Mouse (Mus musculus) hematopoietic stem cell, adult 5-6 weeks (primary cell): ENCODE results near the gene Gm49354. TPM values are rescaled to one million over a fixed set of nuclear protein-coding genes. Genes with fewer than 3 reads are reported as not detected.
"Not testable (repeated sequence)": the region's sequence is repeated elsewhere in the genome, so short reads cannot be mapped to it uniquely, and the experiment has no call there.

Experiments
- ATAC-seq, 2 experiments: fragments of 125-278 bp in 1 of 2; replicated peaks in 1 of 2; 2 replicates each; pipeline ENCODE4 v1.8.0; 2016 to 2017; ENCODE audit warnings: inconsistent platforms in 2 of 2, mild to moderate bottlenecking in 2 of 2, moderate number of reproducible peaks in 2 of 2, low read depth in 1 of 2, moderate TSS enrichment in 1 of 2; ENCODE audit not compliant: low FRiP score in 2 of 2, poor library complexity in 2 of 2, severe bottlenecking in 2 of 2, insufficient read depth in 1 of 2, low TSS enrichment in 1 of 2
- total RNA-seq: library from RNA; stranded (forward); fragments of 172-1452, 232-1000 nt; gene quantifications from 2 replicates; pipeline ENCODE4 v1.2.3, GENCODE M21; 2017

The Gm49354 gene
- total RNA-seq, 1 experiment from 2014 or later, result 18.4 TPM

DNA sequence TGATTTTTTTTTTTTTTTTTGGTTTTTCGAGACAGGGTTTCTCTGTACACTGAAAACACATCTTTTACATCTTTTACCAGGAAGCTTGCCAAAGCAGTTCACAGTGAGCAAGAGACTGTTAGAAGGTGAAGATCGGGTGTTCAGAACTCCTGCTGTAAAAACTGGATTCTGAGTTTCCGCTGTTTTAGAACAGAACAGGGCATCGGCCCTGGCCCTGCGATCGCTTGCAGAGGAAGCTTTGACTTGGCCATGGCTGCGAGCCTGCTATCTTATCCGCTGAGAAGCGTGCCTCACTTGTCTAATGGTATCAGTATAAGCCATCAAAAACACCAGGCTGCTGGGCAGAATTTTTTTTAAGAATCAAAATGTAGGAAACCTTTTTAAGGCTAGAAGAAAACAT is 11.2 kb downstream of the Gm49354 start:
- no peak for ATAC-seq

- ATAC-seq, result peak; percentile 71 to 81
Observed at GRCm38 (mm10) chr13:59770164-59770562, 11.9 kb downstream of the Gm49354 start.

DNA sequence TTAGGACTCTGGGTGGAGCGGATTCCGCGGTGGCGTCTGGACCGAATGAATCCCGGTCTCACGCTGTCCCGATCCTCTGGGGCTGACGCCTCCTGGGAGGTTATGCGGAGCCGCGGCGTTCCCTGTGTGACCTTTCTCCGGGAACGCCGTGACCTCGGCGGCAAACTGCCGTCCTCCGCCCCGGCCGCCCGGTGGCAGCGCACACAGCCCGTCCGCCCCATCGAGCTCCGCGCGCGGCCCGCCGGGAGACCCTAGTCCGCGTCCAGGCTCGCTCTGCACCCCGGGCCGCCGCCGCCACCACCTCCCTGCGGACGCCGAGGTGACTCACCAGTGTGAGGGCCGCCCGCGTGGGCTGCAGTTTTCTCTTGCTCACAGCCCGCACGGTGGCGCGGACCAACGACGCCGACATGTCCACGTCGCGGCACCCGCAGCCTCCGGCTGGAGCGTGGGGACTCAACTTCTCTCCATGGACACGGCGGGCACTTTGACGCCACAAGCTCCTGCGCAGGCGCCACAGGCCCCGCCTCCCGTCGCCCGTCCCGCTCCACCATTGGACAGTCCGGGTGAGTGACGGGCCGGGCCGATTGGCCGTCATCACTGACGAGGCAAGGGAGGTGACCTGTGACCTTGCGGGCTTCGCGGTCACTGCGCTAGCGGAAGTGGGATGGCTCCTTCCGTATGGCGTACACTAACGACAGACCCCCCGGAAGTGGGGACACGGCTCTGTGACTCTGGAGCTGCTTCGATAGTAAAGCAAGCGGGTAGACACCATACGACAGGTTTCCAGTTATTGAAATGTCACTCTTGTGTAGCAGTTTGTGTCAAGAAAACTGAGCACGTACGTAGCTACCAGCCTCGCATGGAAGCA is 12.5 kb downstream of the Gm49354 start, which contains the start of gene Isca1:
Isca1 (minus strand) TSS at position 515 of the 868 bp plus-strand sequence.
- ATAC-seq, result peak; percentile 85 to 89

DNA sequence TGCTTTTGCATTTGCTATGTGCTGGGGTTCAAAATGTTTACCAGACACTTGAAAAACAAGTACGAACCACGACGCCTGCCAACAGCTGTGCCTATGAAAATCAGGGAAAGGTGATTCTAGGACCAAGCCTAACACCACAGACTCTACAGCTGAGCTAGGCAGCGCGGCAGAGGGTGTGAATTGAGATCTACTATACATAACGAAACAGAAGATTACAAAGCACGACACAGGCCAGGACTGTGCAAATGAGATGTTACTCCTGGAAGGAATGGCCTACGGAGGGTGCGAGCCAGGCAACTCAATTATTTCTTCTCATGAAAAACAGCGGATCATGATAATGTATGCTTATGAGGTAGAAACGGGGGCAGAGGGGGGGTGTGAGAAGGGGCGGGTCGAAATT is 13.5 kb downstream of the Gm49354 start:
- ATAC-seq, result no peak

DNA sequence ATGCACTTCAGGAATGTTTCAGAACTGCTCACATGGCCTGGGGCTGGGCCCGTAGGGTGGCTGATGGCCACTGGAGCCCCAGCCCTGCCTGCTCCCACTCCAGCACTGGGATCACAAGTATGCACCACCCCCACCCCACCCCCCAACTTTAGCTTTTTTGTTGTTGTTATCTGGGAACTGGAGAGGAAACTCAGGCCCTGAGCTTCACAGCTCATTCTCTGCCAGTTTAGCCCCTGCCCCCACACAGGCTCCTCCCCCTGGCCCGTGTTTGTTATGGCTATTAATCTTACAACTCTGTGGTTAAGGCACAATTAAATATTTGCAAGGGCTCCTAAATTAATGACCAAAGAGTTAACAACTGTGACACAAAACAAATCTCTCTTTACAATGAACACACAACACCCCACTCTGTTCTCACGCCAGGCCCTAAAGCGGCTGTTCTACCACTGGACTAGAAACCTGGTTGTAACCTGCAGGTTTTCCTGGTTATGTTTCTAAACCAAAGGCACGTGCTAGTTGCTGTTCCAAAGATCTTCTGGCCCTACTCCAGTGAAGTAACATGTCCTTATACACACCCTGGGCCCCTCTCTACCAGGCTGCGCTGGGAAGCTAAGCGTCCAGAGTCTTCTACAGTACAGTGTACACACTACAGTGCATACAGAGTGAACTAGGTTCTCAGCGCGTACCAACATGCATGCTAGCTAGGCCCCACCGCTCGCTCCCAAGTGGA is 15.1 kb downstream of the Gm49354 start:
- ATAC-seq, result no peak

GRCm38 (mm10) chr13:59762791-59763190 is 19.3 kb downstream of the Gm49354 start:
- no peak for ATAC-seq

- ATAC-seq, result no peak
Observed at GRCm38 (mm10) chr13:59756906-59757305, 25.1 kb downstream of the Gm49354 start.

DNA sequence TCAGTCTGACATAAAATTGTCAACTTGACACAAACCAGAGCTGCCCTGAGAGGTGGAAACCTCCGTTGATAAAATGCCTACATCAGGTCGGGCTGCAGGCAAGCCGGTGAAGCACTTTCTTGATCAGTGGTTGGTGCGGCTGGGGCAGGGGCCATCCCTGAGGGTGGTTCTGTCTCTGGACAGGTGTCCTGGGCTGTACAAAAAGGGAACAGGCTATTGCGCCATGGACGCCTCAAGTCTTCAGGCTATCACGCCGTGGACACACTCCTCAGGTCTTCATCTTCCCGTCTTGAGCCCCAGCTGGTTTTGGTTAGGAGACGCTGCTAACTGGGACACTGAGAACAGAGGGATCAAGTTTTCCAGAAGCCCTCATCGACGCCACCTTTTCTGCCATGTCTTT is 31.7 kb downstream of the Gm49354 start:
- no peak for ATAC-seq

GRCm38 (mm10) chr13:59746711-59747110 is 35.3 kb downstream of the Gm49354 start, which contains the start of gene 1700014D04Rik:
Gene 1700014D04Rik, minus strand, starts transcription at chr13:59746752.
- ATAC-seq, result no peak

GRCm38 (mm10) chr13:59746164-59746563 is 35.9 kb downstream of the Gm49354 start:
- ATAC-seq, result no peak

- peak in 1 of 2 experiments; percentile 23; a peak in 1 of 4 replicates for ATAC-seq
Observed at GRCm38 (mm10) chr13:59745462-59745861, 36.6 kb downstream of the Gm49354 start.

DNA sequence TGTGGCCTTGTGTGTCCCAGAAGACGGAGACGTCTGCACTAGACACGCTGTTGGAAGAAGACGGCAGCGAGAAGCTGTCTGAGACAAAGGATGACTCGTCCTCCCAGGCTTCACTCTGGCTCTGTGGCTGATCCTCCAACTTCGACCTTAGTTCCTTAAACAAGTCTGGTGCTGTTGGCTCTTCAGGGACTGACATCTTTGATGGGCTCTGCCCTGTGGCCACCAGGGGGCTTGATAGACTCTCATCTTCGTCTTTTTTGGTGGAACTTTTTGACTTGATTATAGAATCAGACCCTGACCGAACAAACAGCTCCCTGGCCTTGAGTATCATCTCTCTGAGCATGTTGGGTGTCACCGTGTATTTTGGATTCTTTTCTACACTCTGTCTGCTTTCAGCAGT is 40.3 kb downstream of the Gm49354 start:
- ATAC-seq, result peak; percentile 84 to 85

DNA sequence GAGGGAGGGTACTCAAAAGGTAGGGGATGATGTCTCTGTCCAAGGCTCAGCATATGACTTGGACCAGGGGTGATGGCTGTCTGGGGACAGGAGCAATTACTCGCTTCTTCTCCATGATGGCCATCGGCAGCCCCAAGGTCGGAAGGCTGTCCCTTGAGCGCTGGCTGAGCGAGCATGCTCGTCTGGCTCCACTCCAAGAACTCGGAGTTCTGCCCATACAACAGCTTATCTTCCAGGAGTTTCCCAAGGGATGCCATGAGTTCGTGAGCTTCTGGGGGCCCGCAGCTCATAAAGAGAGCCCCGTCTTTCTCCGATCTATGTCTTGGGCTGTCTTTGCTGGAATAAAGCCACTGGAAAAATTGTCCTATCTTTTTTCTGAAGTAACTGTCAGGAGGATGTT is 40.9 kb downstream of the Gm49354 start:
- no peak for ATAC-seq

DNA sequence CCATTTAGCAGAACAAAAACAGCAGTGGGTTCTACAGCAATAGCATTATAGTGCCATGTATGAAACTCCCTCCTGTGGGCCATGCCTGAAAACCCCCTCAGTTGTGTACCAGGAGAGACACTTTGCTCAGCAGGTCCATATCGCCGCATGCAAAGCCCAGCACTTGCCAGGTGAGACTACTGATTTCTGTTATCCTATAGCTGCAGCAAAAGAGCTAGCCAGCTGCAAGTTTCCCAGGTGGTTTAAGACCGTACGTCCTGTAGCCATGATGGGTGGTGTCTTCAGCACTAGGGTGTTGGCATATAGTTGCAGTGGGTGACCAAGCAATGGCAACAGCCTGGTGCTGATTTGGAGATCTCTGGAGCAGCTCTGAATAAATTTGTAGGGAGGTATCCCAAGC is 42.6 kb downstream of the Gm49354 start:
- no peak for ATAC-seq

DNA sequence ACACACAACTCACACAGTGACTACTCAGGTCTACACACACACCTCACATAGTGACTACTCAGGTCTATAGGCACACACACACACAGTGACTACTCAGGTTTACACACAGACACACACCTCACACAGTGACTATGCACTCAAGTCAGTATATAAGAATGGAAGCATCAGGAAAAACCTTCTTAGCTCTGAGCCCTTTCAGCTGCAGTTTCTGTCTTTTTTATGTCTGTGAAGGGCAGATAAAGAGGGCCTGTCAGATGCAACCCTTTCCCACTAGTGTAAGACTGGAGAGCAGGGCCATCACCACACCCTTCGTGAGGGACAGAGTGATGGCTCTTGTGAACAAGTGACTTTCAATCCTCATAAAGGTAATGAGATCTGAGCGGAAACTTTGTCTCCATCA is 43.6 kb downstream of the Gm49354 start:
- ATAC-seq, result no peak

DNA sequence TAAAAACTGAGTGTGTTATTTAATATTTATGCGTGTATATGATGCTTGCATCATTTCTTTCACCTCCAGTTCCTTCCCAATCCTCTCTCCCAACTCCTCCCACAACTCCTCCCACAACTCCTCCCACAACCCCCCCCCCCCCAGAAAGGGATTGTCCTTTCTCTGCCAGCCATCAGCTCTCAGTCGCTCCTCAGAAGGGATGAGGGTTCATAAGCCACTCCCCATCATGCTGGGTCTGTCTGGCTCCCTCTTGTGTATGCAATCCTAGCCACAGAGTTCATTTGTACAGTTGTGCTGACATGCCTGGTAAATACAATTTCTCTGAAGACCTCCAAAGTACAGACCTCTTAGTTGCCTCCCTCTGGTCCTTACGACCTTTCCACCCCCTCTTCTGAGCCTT is 46.9 kb downstream of the Gm49354 start:
- peak; percentile 77 to 78 for ATAC-seq

DNA sequence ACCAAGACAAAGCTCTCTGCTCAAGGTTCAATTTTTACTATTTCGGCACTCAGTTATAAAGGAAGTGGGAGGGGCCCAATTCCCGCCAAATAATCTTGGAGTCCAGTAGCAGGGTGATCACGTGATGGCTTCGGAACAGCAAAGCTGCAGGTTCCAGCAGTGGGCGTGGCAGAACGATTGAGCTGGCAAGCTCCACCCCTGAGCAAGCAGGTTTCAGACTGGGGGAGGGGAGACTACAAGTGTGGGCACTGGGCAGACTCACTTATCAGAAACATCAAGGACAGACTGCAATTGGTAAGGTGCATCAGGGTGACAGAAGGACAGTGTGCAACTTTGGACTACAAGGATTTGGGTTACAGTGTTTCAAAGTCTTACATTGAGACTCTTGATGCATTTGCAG is 47.7 kb downstream of the Gm49354 start:
- ATAC-seq, result not testable (repeated sequence)

DNA sequence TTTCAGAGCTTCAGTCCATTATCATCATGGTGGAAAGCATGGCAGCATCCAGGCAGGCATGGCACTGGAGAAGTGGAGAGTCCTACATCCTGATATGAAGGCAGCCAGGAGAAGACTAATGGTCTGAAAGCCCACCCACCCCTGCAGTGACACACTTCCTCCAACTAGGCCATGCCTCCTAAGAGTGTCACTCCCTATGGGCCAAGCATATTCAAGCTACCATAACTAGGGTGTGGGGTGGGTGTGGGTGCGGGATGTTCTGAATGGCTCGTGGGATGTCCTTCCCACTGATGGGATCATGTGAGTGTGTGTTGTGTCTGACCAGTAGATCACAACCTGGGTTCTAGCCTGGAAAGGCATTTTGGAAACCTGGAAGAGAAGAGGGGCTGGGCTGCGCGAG is 48.1 kb downstream of the Gm49354 start:
- no peak for ATAC-seq
